Mouse (Mus musculus) liver, adult 2 months (tissue): ENCODE data around the gene Myo1f.

ENCODE experiments used
- CTCF ChIP-seq: fragments of 200-500 bp; IDR thresholded peaks from 2 replicates; pipeline ENCODE4 v1.5.1; 2011; ENCODE audit warnings: low read depth, low read length, control low read depth
- POLR2A ChIP-seq: fragments of 200-500 bp; IDR thresholded peaks from 2 replicates; pipeline ENCODE4 v1.6.1; 2011; ENCODE audit warnings: low read length, control low read depth; ENCODE audit not compliant: insufficient read depth; ENCODE audit errors: extremely low read depth

- TF ChIP-seq CTCF (no peak), POLR2A (no peak)
These were observed 74.1 kb downstream of the Myo1f start for GRCm38 (mm10) chr17:33629487-33630125.
